Mouse (Mus musculus): ENCODE results near the gene Tjp1. TPM values are rescaled to one million over a fixed set of nuclear protein-coding genes. Genes with fewer than 3 reads are reported as not detected.

Gene Tjp1
- total RNA-seq, 2 experiments from 2014 or later, result 141 to 174 TPM

- TF ChIP-seq CTCF (conservative IDR thresholded peaks at IDR 0.05), result no peak
- Histone ChIP-seq H3K27ac (peak overlapping the region; percentile 85), H3K4me3 (no peak overlapping the region)
- DNase-seq (ENCODE audit: low spot score in 2 of 2), result no peak
Measured at GRCm38 (mm10) chr7:65417231-65418100, 110.1 kb downstream of the Tjp1 start.

- no peak for DNase-seq (ENCODE audit: low spot score in 2 of 2)
- Histone ChIP-seq H3K4me3 (no peak overlapping the region), H3K27ac (peak overlapping the region; percentile 85)
- TF ChIP-seq CTCF (conservative IDR thresholded peaks at IDR 0.05), result no peak
Measured at GRCm38 (mm10) chr7:65416506-65416905, 111.1 kb downstream of the Tjp1 start.

DNA sequence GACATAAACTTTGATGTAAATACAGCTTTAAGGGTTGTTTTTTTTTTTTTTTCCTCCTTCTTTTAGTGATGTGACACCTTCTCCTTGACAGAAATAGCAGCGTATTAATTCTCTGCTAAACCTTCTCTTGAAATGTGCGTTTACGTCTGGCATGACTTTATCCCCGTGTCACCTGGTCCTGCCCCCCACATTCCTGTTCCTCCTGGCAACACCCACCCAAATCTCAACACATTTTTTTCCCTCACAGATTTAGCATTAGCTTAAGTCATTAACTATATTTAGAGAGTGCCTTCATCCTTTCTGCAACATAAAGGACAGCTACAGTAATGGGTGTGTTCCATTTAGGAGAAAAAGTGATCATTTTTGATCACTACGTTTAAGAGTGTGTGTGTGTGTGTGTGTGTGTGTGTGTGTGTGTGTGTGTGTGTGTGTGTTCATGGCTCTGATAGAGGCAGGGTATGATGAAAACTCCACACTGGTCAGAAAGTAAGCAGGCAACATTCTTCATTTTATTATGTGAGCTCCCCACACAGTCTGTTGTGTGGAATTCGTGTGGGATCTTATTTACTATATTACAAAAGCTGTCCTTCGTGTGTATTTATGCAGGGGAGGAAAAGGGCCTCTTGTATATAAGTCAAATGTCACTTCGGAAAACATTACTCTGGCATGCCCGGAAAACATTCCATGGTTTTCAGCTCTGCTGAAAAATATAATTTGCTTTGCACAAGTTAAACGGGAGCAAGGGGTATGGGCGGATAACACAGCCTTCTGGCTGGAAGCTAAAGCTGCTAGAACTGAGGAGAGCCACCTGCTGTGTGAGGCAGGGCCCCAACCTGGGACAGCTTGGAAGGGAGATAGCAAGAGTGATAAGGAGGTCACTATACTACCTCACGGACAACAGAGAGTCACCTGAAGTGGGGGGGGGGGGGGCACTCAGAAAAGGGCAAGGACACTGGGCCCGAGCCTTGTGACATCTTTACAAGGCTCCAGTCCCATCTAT is 113.3 kb downstream of the Tjp1 start:
- TF ChIP-seq CTCF (conservative IDR thresholded peaks at IDR 0.05), result no peak
- H3K4me3 ChIP-seq, result no peak overlapping the region
- peak overlapping the region; percentile 44 for H3K27ac ChIP-seq
- no peak for DNase-seq (ENCODE audit: low spot score in 2 of 2)

GRCm38 (mm10) chr7:65410668-65411067 is 116.9 kb downstream of the Tjp1 start:
- DNase-seq (ENCODE audit: low spot score in 2 of 2), result no peak
- peak overlapping the region; percentile 67 for H3K27ac ChIP-seq
- TF ChIP-seq CTCF (conservative IDR thresholded peaks at IDR 0.05), result no peak

GRCm38 (mm10) chr7:65406427-65406826 is 121.2 kb downstream of the Tjp1 start:
- H3K4me3 ChIP-seq, result no peak overlapping the region
- DNase-seq (ENCODE audit: low spot score in 2 of 2), result no peak
- no peak overlapping the region for H3K27ac ChIP-seq
- no peak for TF ChIP-seq CTCF (conservative IDR thresholded peaks at IDR 0.05)

More at GRCm38 (mm10) chr7:65410668-65411067, 116.9 kb downstream of the Tjp1 start:
- no peak overlapping the region for H3K4me3 ChIP-seq

- no peak overlapping the region for H3K27ac ChIP-seq
- H3K4me3 ChIP-seq, result no peak overlapping the region
- no peak for DNase-seq (ENCODE audit: low spot score in 2 of 2)
- no peak for TF ChIP-seq CTCF (conservative IDR thresholded peaks at IDR 0.05)
Measured at GRCm38 (mm10) chr7:65402516-65402915, 125.1 kb downstream of the Tjp1 start.

DNA sequence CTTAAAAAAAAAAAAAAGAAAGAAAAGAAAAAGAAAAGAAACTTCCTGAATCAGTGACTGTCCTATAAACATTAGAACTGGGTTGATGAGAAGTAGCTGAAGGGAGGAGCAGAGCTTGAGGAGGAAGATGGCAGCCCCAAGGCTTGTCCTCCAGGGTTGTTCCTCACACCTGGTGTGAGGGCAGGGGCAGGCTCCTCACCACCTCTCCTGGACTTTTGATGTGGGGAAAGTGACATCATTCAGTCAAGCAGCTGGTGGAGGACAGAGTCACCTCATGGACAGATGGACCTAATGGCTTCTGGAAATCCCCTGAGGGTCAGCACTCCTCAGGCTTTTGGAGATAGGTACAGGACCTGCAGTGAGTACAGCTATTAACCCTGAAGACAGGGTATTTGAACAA is 126.0 kb downstream of the Tjp1 start:
- TF ChIP-seq CTCF (conservative IDR thresholded peaks at IDR 0.05), result no peak
- Histone ChIP-seq H3K27ac (no peak overlapping the region), H3K4me3 (no peak overlapping the region)
- no peak for DNase-seq (ENCODE audit: low spot score in 2 of 2)

DNA sequence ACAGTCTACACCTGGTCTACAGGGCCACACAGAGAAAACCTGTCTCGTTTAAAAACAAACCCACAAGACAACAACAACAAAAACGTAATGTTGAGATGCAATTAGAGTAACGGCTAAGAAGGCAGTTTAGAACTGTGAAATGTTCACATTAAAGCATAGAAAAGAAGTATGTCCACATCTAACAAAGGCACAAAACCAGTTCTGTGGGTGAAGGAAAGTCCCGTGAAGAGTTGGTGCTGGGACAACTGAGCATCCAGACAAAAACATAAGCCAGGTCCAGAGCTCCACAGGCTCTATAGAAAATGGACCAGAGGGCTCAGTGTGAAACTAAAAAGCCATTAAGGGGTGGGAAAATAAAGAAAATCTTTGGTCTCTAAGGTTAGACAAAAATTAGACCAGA is 131.7 kb downstream of the Tjp1 start:
- DNase-seq (ENCODE audit: low spot score in 2 of 2), result no peak
- no peak for TF ChIP-seq CTCF (conservative IDR thresholded peaks at IDR 0.05)
- Histone ChIP-seq H3K27ac (0 out of 2 replicates have a peak overlapping the region, but pooled peaks have one; percentile 82), H3K4me3 (no peak overlapping the region)

DNA sequence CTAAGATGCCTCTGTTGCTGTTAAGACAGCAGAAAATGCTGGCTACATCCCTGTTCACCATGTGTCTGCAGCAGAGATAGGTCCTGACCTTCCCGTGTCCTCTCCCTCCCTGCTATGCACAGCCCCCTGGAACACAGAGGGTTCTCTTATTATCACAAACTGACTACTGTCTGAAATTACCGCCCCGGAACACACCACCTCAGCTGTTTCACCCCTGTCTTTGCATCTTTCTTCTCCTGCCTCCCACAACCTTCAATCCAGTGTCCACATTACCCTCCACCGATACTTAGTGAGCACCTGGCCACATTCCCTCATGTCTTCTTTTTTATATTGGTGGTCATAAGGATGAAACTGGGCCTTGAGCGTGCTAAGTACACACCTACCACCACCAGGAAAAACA is 132.4 kb downstream of the Tjp1 start:
- peak overlapping the region; percentile 82 for H3K27ac ChIP-seq
- no peak for DNase-seq (ENCODE audit: low spot score in 2 of 2)
- H3K4me3 ChIP-seq, result no peak overlapping the region
- no peak for TF ChIP-seq CTCF (conservative IDR thresholded peaks at IDR 0.05)

- no peak for TF ChIP-seq CTCF (conservative IDR thresholded peaks at IDR 0.05)
- Histone ChIP-seq H3K4me3 (no peak overlapping the region), H3K27ac (peak overlapping the region; percentile 82)
- DNase-seq (ENCODE audit: low spot score in 2 of 2), result no peak
Measured at GRCm38 (mm10) chr7:65394672-65395071, 132.9 kb downstream of the Tjp1 start.

- no peak overlapping the region; the same call in 1 of the 2 replicates for H3K4me3 ChIP-seq
- no peak for DNase-seq (ENCODE audit: low spot score in 2 of 2)
- H3K27ac ChIP-seq, result peak overlapping the region; percentile 82
- no peak for TF ChIP-seq CTCF (conservative IDR thresholded peaks at IDR 0.05)
Measured at GRCm38 (mm10) chr7:65393704-65394452, 133.7 kb downstream of the Tjp1 start.

GRCm38 (mm10) chr7:65392986-65393385 is 134.6 kb downstream of the Tjp1 start:
- H3K4me3 ChIP-seq, result no peak overlapping the region
- DNase-seq (ENCODE audit: low spot score in 2 of 2), result no peak
- peak overlapping the region; percentile 82 for H3K27ac ChIP-seq
- no peak for TF ChIP-seq CTCF (conservative IDR thresholded peaks at IDR 0.05)

All from layer of hippocampus, adult 2 months (tissue).